Mouse (Mus musculus): ENCODE results near the gene Rora. TPM values are rescaled to one million over a fixed set of nuclear protein-coding genes. Genes with fewer than 3 reads are reported as not detected.

Rora gene
- polyA plus RNA-seq, 2 experiments: 4.5 to 10.1 TPM

DNA sequence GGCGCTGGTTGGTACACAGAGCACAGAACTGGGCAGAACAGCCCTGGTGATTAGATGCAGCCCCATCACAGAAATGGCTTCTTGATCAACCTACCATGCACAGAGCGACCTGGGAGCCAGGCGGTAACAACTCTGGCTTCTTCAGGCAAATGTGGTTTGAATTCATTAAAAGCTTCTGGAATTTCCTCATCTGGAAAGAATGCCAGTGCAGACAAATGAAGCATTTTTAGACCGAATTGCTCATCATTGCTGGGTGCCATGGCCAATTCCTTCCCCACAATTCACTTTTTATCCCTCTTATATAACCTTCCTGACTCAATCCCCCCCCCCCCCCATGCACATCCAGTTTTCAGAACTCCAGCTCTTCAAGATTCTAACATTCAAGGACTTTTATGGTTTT lies 28.6 kb upstream of the Rora start:
- ATAC-seq (ENCODE audit: low FRiP score, low read depth): no peak
- no peak overlapping the region for H3K9ac ChIP-seq (ENCODE audit: low read depth, low read length, severe bottlenecking)
- H3K4me2 ChIP-seq (replicated peaks; ENCODE audit: low read depth, low read length, severe bottlenecking): no peak overlapping the region
- no peaks in the 10 kb centered on the region for H3K36me3 ChIP-seq (ENCODE audit: control insufficient read depth, insufficient read depth, low read length)
- 60% methylated on average over 4 of the region's 4 CpGs for WGBS
- no peaks in the 10 kb centered on the region for H3K27me3 ChIP-seq (ENCODE audit: control insufficient read depth, insufficient read depth, low read length)
- no peaks in the 10 kb centered on the region for H3K9me3 ChIP-seq (ENCODE audit: control insufficient read depth, low read length)
- 0 out of 2 replicates have a peak, but pooled peaks cover 2% of the 10 kb centered on the region for H3K4me1 ChIP-seq (ENCODE audit: control insufficient read depth, insufficient read depth, low read length)
- H3K4me3 ChIP-seq (replicated peaks; ENCODE audit: low read length): no peak overlapping the region
- TF ChIP-seq POLR2A (IDR thresholded peaks at IDR 0.05; ENCODE audit: borderline replicate concordance, extremely low read depth, insufficient read depth, insufficient read length): no peak
- no peak for DNase-seq (ENCODE audit: low spot score)
- no peak overlapping the region for H3K27ac ChIP-seq (replicated peaks; ENCODE audit: low read depth, low read length)

DNA sequence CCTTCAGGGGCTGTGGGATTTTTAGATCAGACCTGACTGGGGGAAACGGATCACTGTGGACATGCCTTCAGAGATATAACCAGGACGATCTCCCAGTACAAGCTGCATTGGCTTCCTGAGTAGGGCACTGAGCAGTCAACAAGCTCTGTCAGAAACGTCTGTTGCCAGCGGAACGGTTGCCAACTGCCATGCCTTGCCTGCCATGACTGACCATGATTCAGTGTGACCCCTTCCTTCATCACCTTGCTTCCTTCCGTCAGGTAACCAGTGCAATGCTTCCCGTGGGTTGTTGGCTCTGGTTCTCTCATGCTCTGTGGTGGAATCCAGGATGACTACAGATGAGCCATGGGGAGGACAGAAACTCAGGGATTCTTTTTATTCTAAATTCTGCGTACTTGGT lies 16.3 kb upstream of the Rora start:
- Histone ChIP-seq H3K4me1 (ENCODE audit: control insufficient read depth, insufficient read depth, low read length) (no peaks in the 10 kb centered on the region), H3K36me3 (ENCODE audit: control insufficient read depth, insufficient read depth, low read length) (no peaks in the 10 kb centered on the region), H3K4me3 (replicated peaks; ENCODE audit: low read length) (no peak overlapping the region), H3K9ac (ENCODE audit: low read depth, low read length, severe bottlenecking) (no peak overlapping the region), H3K9me3 (ENCODE audit: control insufficient read depth, low read length) (no peaks in the 10 kb centered on the region), H3K4me2 (replicated peaks; ENCODE audit: low read depth, low read length, severe bottlenecking) (no peak overlapping the region), H3K27me3 (ENCODE audit: control insufficient read depth, insufficient read depth, low read length) (no peaks in the 10 kb centered on the region), H3K27ac (replicated peaks; ENCODE audit: low read depth, low read length) (no peak overlapping the region)
- TF ChIP-seq POLR2A (IDR thresholded peaks at IDR 0.05; ENCODE audit: borderline replicate concordance, extremely low read depth, insufficient read depth, insufficient read length): no peak
- no peak for ATAC-seq (ENCODE audit: low FRiP score, low read depth)
- DNase-seq (ENCODE audit: low spot score): no peak
- WGBS: 88% methylated on average over 8 of the region's 8 CpGs

- H3K27me3 ChIP-seq (ENCODE audit: control insufficient read depth, insufficient read depth, low read length): no peaks in the 10 kb centered on the region
- no peak for TF ChIP-seq POLR2A (IDR thresholded peaks at IDR 0.05; ENCODE audit: borderline replicate concordance, extremely low read depth, insufficient read depth, insufficient read length)
- no peaks in the 10 kb centered on the region for H3K4me1 ChIP-seq (ENCODE audit: control insufficient read depth, insufficient read depth, low read length)
- no peak for DNase-seq (ENCODE audit: low spot score)
- no peak overlapping the region for H3K4me2 ChIP-seq (replicated peaks; ENCODE audit: low read depth, low read length, severe bottlenecking)
- ATAC-seq (ENCODE audit: low FRiP score, low read depth): no peak
- no peaks in the 10 kb centered on the region for H3K9me3 ChIP-seq (ENCODE audit: control insufficient read depth, low read length)
- WGBS: 85% methylated on average over 3 of the region's 3 CpGs
- H3K9ac ChIP-seq (ENCODE audit: low read depth, low read length, severe bottlenecking): no peak overlapping the region
- H3K4me3 ChIP-seq (replicated peaks; ENCODE audit: low read length): no peak overlapping the region
- no peaks in the 10 kb centered on the region for H3K36me3 ChIP-seq (ENCODE audit: control insufficient read depth, insufficient read depth, low read length)
- H3K27ac ChIP-seq (replicated peaks; ENCODE audit: low read depth, low read length): no peak overlapping the region
These were observed 12.5 kb upstream of the Rora start for GRCm38 (mm10) chr9:68641123-68641522.

DNA sequence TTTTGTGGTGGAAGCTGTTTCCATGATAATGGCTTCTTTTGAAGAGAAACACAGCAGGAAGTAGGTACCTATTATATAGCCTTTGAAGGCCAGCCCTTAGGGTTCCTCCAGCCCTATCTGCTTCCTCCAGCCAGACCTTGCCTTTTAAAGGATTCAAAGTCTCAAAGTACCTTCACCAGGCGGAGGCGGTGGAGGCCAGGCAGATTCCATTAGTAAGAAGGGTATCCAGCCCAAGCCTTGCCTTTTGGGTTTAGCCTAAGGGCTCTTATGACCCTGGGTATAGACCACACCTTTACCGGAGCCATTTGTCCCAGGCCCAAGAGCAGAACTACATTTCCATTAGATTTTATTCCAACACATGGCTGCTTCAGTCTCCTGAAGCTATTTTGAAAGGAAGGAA lies 5.5 kb upstream of the Rora start:
- no peak for ATAC-seq (ENCODE audit: low FRiP score, low read depth)
- Histone ChIP-seq H3K36me3 (ENCODE audit: control insufficient read depth, insufficient read depth, low read length) (no peaks in the 10 kb centered on the region), H3K4me1 (ENCODE audit: control insufficient read depth, insufficient read depth, low read length) (no peaks in the 10 kb centered on the region), H3K9ac (ENCODE audit: low read depth, low read length, severe bottlenecking) (no peak overlapping the region), H3K4me3 (replicated peaks; ENCODE audit: low read length) (no peak overlapping the region), H3K9me3 (ENCODE audit: control insufficient read depth, low read length) (no peaks in the 10 kb centered on the region), H3K27ac (replicated peaks; ENCODE audit: low read depth, low read length) (no peak overlapping the region), H3K4me2 (replicated peaks; ENCODE audit: low read depth, low read length, severe bottlenecking) (no peak overlapping the region), H3K27me3 (ENCODE audit: control insufficient read depth, insufficient read depth, low read length) (no peaks in the 10 kb centered on the region)
- no peak for TF ChIP-seq POLR2A (IDR thresholded peaks at IDR 0.05; ENCODE audit: borderline replicate concordance, extremely low read depth, insufficient read depth, insufficient read length)
- WGBS: 74% methylated on average over 3 of the region's 3 CpGs
- DNase-seq (ENCODE audit: low spot score): no peak

- DNase-seq (ENCODE audit: low spot score) (peak; percentile 20), ATAC-seq (ENCODE audit: low FRiP score, low read depth) (peak; percentile 17; the same call in 1 of the 2 replicates)
- H3K36me3 ChIP-seq (ENCODE audit: control insufficient read depth, insufficient read depth, low read length): no peaks in the 10 kb centered on the region
- H3K9me3 ChIP-seq (ENCODE audit: control insufficient read depth, low read length): no peaks in the 10 kb centered on the region
- no peaks in the 10 kb centered on the region for H3K27me3 ChIP-seq (ENCODE audit: control insufficient read depth, insufficient read depth, low read length)
- H3K4me1 ChIP-seq (ENCODE audit: control insufficient read depth, insufficient read depth, low read length): peaks cover 9% of the 10 kb centered on the region; the same call in 1 of the 2 replicates
- peak overlapping the region; percentile 87 for H3K27ac ChIP-seq (replicated peaks; ENCODE audit: low read depth, low read length)
- TF ChIP-seq POLR2A (IDR thresholded peaks at IDR 0.05; ENCODE audit: borderline replicate concordance, extremely low read depth, insufficient read depth, insufficient read length): no peak
- peak overlapping the region; percentile 97 for H3K4me2 ChIP-seq (replicated peaks; ENCODE audit: low read depth, low read length, severe bottlenecking)
- peak overlapping the region; percentile 76 for H3K9ac ChIP-seq (ENCODE audit: low read depth, low read length, severe bottlenecking)
- under 1% methylated on average over 23 of the region's 28 CpGs for WGBS
- peak overlapping the region; percentile 80 for H3K4me3 ChIP-seq (replicated peaks; ENCODE audit: low read length)
These were observed 400 bp downstream of the Rora start for GRCm38 (mm10) chr9:68654039-68654332.
